Mouse (Mus musculus) stomach, embryonic 15.5 days (tissue): ENCODE data around the gene Olfr332. TPM values are rescaled to one million over a fixed set of nuclear protein-coding genes. Genes with fewer than 3 reads are reported as not detected.

Experiments
- polyA plus RNA-seq: library from polyadenylated mRNA; unstranded; fragments of >200 nt; fragmentation: Nextera tagmentation; extraction: Ambion mirVana; gene quantifications from 2 replicates; pipeline ENCODE4 v1.2.1, GENCODE M21; 2015

Gene Olfr332
- polyA plus RNA-seq, 1 experiment from 2014 or later, result not detected

Other genes starting within 250 kb of the Olfr332 start
- 0.19 and 0.40 TPM in 2 replicates for gene 4930438A08Rik, start 217.8 kb downstream of the Olfr332 start, polyA plus RNA-seq
- gene Zfp692, start 185.5 kb downstream of the Olfr332 start, polyA plus RNA-seq, result 26.9 and 27.5 TPM in 2 replicates
- gene Zfp672, start 162.2 kb downstream of the Olfr332 start, polyA plus RNA-seq, result 37.8 and 42.6 TPM in 2 replicates
- 30.7 and 30.8 TPM in 2 replicates for gene Sh3bp5l, start 161.8 kb downstream of the Olfr332 start, polyA plus RNA-seq
- 237 and 326 TPM in 2 replicates for gene Lypd8, start 113.5 kb downstream of the Olfr332 start, polyA plus RNA-seq
- 0.19 and 0.24 TPM in 2 replicates for gene 1810065E05Rik, start 71.4 kb downstream of the Olfr332 start, polyA plus RNA-seq
- not detected in 2 replicates for gene Gm12253, start 60.0 kb downstream of the Olfr332 start, polyA plus RNA-seq
- gene Lypd9, start 39.6 kb downstream of the Olfr332 start, polyA plus RNA-seq, result not detected in 2 replicates
- gene Olfr30, start 30.3 kb downstream of the Olfr332 start, polyA plus RNA-seq, result not detected in 2 replicates
- gene Olfr331, start 10.0 kb upstream of the Olfr332 start, polyA plus RNA-seq, result not detected in 2 replicates
- not detected in 2 replicates for gene Olfr330, start 42.3 kb upstream of the Olfr332 start, polyA plus RNA-seq
- gene Olfr329-ps, start 53.9 kb upstream of the Olfr332 start, polyA plus RNA-seq, result not detected in 2 replicates
- gene Olfr328, start 63.1 kb upstream of the Olfr332 start, polyA plus RNA-seq, result 0.06 TPM in 1 of 2 replicates, not detected in the other
- not detected in 2 replicates for gene Olfr224, start 78.0 kb upstream of the Olfr332 start, polyA plus RNA-seq
- gene Olfr325, start 85.2 kb upstream of the Olfr332 start, polyA plus RNA-seq, result not detected in 2 replicates
- not detected in 2 replicates for gene Olfr324, start 102.6 kb upstream of the Olfr332 start, polyA plus RNA-seq
- gene 2210407C18Rik, start 123.5 kb upstream of the Olfr332 start, polyA plus RNA-seq, result 0.84 and 2.3 TPM in 2 replicates
- not detected in 2 replicates for gene Olfr323, start 137.9 kb upstream of the Olfr332 start, polyA plus RNA-seq
- gene Trim58, start 147.9 kb upstream of the Olfr332 start, polyA plus RNA-seq, result 0.45 and 1.2 TPM in 2 replicates
- gene Olfr322, start 166.2 kb upstream of the Olfr332 start, polyA plus RNA-seq, result not detected in 2 replicates
- gene Olfr320, start 188.5 kb upstream of the Olfr332 start, polyA plus RNA-seq, result not detected in 2 replicates
- not detected in 2 replicates for gene Olfr319, start 206.6 kb upstream of the Olfr332 start, polyA plus RNA-seq
- gene Olfr318, start 231.5 kb upstream of the Olfr332 start, polyA plus RNA-seq, result not detected in 2 replicates
- gene Olfr317, start 246.7 kb upstream of the Olfr332 start, polyA plus RNA-seq, result not detected in 2 replicates